Mouse (Mus musculus) heart, adult 9 months (tissue): ENCODE measurements around the gene Cacnb2.

Source experiments
- DNase-seq, 2 experiments: peaks; one replicate each; pipeline ENCODE4 v3.0.0; 2022; ENCODE audit warnings: low spot score in 2 of 2

Gene Cacnb2

DNA sequence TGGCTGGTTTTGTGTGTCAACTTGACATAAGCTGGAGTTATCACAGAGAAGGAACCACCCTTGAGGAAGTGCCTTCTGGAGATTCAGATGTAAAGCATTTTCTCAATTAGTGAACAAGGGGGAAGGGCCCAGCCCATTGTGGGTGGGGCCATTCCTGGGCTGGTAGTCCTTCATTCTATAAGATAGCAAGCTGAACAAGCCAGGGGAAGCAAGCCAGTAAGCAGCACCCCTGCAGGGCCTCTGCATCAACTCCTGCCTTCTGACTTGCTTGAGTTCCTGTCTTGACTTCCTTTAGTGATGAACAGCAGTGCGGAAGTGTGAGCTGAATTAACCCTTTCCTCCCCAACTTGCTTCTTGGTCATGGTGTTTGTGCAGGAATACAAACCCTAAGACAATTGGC, 260.1 kb downstream of the Cacnb2 start:
- no peak for DNase-seq

DNA sequence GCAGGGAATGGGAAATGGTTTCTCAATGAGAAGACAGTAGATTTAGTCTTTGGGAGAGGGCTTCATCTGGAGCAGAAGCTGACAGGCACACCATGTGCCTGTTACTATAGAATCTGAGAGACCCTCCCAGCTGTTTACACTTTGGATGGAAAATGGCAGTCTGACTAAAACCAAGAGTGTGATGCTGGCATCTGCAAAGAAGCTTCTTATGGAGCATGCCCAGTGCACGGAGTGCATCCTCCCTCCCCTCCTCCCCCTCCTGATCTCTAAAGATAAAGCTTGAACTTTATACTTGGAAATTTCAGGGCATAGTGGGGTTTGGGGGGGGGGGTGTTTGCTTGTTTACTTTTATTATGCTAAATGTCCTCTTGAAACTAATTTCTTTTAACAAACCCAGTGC, 270.2 kb downstream of the Cacnb2 start:
- DNase-seq: no peak

DNA sequence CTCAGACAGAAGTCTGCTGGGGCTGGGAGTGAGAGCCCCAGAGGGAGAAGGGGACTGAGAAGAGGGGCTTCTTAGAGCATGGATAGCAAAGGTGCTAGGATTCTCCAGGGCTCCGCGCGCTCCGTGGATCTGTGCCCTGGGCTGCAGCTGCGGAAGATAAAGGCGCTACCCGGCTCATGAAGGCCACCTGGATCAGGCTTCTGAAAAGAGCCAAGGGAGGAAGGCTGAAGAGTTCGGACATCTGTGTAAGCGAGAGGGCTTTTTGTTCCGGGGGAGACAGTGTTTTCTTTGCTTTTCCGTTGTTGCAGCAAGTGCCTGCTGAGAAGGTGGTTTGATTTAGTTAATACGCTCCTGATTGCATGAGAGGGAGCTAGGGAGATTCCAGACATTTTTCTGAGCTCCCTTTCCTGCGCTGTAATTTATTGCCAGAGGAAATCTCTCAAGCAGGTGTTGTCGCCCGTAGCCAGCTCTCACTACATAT, 270.9 kb downstream of the Cacnb2 start:
- DNase-seq: no peak

DNA sequence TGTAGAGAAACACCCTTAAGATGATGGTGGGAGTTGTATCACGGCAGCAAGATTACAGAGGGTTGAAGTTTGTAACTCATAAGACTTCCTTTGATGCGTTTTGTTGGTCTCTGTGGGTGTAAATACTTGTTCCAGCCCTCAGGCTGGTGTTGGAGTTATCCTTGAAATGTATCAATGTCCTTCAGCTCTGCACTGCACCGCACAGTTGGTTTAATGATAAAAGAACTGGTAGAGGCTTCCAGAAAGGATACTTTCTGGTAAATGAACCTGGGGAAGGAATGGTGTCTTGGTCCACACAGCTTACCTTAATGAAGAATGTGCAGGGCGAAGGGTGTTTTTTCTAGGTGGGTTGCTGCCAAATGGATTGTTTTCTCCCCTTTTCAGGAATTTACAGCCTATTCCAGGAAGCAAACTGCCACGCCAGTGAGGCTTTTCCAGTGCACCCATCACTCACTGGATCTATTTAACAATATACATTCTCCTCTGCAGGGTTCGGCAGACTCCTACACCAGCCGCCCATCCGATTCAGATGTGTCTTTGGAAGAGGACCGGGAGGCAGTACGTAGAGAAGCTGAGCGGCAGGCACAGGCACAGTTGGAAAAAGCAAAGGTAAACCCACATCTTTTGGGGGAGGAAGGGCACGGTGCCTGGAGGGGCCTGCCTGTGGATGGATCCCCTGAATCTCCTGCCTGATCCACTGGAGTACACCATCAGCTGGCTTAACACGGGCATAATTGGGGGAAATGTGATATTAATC, 271.6 kb downstream of the Cacnb2 start:
- no peak for DNase-seq

DNA sequence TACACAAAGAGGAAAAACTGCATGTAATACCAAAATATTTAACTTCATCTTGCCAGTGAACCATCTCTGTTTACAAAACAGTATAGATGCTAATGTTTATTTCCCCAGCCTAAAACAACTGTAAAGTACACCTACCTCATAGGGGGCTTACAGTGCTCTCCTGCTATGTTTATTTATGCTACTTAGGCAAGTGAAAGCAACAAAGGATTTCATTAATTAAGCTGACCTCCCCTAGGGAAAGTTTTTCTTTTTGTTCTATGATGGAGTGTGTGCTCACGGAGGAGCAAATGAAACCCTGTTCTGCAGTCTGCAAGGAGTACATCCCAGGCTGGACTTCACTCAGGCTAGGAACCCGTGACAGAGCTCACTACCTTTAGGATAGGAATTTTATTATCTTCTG, 272.2 kb downstream of the Cacnb2 start:
- DNase-seq: no peak

DNA sequence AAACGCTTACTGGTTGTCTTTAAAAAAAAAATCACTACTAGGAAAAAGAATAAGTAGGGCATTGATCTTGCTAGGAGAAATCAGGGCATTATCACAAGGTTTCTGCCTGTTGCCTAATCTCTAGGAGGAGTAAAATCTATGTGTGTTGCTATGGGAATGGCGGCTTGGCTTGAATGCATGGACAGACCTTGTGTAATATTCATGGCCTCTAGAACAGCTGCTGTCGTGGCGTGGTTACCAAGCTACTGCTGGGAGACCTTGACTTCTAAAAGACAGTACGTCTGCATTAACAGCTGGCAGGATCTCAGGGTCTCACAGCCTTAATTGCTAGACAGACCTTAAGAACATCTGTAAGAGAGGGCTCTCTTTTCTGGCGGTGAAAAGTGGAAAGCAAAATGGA, 272.7 kb downstream of the Cacnb2 start:
- no peak for DNase-seq

DNA sequence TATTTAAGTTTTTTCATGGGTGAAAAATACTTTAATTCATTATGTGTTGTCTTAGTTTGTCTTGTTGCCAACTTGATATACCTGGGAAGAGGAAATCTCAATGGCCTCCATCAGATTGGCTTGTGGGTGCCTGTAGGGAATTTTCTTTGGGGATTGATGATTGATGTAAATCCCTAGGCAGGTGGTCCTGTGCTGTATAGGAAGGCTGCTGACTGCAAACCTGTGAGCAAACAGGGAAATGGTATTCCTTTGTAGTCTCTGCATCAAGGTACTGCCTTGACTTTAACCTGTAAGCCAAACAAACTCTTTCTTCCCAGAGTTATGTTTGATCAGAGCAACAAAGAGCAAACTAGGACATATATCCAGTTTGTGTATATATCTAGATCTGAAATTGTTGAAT, 276.1 kb downstream of the Cacnb2 start:
- DNase-seq: no peak

DNA sequence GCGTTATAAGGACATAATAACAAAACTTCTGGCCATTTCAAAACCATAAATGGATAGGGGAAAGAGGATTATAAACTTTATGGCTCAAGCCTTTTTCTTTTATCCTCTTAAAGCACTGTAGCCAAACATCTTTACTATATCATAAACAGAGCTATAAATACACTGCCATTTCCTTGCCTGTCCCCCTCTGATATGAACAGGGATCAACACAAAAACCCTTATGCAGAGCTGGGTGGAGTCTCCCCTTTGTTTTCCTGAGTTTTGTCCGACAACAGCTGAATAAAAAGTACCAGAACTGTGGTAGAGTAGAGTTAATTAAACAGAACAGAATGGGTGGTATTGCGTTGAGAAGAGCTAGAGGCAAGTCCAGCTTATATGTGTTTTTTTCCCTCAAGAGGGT, 280.6 kb downstream of the Cacnb2 start:
- DNase-seq: no peak

DNA sequence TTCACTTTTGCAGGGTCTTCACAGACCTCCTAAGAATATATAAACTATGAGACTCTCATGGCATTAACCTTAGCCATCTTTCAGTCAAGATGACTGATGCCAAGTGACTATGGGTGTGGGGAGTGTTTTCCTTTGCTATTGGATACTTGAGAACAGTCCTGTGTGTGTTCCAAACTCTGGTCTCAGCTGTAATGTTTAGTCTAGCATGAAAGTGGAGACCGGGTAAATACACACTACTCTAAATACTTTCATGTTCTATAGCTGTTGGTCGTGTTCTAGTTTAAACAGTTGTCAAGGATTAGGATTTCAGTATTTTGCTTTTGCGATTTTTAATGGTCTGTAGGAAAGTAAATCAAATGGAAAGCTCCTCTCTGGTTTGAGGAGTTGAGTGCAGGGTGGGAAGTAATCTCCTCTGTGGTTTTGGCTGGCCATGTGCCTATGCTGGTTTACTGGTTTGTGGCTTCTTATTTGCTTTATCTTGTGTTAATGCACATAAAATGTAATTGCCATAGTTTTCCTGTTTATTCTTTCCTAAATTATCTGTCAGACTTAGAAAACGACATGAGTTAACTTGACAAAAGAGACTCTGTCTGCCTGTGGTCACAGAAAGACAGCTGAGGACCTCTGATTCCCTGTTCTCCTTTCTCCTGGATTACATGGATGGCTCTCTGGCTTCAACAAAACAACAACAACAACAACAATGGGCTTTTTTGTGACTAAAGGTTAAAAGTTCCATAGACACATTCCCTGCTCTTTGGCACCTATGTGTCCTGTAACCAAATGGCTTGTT, 285.7 kb downstream of the Cacnb2 start:
- DNase-seq: no peak

DNA sequence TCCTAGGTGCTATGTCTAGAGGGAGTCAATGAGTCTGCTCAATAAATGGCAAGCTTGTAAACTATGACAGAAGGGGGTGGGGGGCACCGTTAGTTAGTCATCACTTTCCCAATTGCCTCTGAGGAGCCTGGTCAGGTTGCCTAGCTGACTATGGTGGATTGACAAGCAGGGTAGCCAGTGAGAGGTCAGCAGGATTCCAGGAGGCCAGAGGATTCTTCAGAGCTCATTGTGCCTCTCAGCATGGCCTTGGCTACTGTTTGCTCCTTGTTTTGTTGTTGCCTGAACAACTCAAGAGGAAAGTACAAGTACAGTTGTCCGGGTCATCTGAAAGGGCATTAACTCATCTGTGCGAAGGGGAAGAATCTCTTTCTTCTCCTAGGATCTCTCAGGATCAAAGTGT, 300.9 kb downstream of the Cacnb2 start:
- DNase-seq: no peak

DNA sequence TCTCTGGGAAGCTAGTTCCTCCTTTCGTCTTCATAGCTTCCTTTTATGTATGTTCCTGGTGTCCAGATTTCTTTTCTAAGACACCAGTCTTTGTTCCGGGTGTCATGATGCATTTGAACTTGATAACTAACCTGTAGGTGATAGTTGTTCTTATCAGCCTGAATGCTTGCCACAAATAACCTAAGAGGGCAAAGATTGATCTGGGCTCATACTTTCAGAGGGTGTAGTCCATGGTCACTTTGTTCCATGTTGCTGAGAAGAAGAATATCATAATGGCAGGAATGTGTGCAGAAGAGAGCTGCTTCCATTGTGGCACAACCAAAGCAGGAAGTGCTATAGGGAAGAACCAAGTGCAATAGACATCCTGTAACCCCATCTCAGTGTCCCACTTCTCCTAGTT, 302.0 kb downstream of the Cacnb2 start:
- DNase-seq: no peak

DNA sequence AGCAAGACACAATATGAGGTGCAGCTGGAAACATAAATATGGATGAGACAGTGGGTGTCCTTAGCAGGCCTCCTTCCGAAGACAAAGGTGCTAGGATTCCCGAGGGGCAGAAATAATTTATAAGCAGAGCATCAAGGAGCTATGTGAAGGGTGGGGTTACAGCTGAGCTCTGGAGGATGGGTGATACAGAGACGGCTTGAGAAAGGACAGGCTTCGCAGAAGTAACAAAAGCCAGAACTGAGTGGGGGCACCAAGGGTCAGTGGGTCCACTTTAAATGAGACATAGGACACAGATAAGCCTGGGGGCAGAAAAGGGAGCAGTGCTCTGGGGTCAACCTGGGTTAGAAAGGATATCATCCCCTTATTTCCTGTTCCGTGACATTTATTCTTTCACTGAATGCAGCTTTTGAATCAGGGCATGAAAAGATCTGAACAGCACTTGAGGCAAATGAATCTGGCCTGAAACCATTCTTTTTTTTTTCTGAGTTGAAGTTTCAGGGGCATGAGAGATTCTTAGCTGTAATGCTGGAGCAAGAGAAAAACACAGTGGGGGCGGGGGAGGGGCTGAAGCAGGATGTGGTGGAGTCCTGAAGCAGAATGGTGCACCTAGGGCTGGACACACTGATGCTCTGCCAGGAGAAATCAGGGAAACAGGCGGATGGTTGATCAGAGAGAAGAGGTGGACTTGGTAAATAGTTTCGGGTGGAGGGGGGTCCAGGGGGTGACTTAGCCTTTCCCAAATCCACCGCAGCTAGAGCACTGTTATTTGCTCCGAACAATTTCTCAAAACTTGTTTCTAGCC, 304.4 kb downstream of the Cacnb2 start:
- DNase-seq: no peak

DNA sequence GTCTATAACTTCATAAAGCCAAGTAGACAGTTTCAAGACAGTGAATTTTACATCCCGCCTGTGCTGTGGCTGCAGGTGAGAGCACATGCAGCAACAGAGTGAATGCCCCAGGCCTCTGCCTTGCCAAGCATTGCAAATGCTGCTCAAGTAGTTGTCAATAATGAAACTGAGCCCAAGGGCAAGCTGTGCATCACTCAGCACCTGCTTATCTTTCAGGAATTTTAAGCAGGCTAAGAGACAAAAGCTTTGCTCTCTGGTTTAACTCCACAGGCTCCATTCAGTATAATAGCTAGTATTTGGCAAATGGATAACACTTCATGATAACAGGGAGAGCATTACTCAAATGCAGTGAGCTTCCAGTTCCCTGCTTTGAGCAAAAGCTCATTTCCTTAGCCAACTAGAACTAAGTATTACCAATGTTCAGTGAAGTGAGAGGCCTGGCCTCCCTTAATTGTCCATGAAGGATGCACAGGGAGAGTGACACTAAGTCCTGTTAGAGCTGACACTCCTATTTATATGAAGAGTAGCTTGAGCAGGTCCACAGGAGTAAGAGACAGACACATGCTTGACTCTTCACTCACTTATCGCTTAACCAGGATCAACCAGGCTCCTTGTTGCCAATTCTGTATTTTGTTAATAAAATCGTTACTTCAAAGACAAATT, 314.8 kb downstream of the Cacnb2 start:
- peak; percentile 22 to 61 for DNase-seq

DNA sequence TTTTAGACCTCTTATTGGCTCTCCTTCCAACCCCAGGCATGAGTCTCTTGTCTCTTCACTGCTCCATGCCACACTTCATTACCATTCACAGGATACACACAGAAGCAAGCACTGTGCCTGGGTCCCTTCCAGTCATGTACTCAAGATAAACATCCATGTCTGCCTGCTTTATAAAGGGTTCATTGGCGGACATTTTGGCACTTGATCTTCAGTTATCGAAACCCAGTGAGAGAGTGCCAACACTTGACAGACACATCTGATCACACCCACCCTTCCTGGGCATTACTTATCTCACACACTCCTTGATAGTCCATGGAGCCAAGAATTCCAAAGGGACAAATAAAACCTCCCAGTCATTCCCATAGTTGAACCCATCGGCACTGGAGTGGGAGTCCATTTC, 327.0 kb downstream of the Cacnb2 start:
- peak; percentile 55 to 73 for DNase-seq

DNA sequence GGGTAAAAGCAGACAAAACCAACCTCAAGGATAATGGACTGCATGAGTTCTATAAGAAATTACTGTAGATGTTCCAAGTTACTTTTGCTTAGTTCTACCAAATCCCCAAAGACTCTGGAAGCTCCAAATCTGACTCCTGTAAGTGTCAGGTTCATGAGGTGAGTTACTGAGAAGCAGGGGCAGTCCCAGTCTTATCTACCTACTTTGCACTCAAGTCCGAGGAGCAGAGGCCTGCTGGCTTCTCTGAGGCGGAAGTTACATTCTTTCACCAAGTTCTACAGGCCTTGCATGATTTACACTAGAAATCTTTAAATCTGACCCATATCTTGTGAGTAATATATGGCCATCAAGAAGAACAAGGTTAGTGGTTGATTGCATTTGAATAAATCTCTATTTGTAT, 329.1 kb downstream of the Cacnb2 start:
- no peak for DNase-seq

DNA sequence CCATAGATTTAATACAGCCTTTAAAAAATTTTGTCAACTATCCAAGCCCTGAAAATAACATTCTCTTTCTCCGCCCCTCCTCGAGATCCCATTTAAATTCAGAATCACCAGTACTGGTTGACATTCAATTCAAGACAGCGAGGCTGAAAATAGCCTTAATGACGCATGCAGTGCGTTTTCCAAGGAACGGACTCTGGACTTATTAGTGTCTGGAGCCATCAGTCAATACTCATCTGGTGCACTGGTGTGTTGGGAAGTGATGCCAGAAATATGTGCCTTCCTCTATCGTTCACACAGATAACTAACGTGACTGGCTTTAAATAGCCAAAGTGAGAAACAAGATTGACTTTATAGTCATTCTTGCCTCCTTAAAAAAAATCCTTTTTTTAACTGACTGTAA, 333.6 kb downstream of the Cacnb2 start:
- peak; percentile 42 to 70 for DNase-seq

DNA sequence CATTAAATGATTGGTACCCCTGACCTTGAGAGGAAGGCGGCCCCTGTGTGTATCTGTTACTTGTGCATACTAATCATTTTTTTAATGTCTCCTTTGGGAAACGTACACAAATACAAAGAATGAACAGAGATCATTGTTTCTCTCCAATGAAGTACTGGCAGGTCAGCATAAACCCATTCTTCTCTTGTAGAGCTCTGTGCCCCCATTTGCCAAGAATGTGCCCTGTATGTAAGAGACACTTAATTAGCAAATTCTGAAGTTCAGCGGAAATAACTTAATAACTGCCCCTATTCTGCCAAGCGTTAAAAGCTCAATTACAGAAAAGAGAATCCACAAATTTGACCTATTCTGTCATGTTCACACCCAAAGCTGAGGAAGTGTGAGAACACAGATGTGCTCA, 339.4 kb downstream of the Cacnb2 start:
- DNase-seq: no peak

DNA sequence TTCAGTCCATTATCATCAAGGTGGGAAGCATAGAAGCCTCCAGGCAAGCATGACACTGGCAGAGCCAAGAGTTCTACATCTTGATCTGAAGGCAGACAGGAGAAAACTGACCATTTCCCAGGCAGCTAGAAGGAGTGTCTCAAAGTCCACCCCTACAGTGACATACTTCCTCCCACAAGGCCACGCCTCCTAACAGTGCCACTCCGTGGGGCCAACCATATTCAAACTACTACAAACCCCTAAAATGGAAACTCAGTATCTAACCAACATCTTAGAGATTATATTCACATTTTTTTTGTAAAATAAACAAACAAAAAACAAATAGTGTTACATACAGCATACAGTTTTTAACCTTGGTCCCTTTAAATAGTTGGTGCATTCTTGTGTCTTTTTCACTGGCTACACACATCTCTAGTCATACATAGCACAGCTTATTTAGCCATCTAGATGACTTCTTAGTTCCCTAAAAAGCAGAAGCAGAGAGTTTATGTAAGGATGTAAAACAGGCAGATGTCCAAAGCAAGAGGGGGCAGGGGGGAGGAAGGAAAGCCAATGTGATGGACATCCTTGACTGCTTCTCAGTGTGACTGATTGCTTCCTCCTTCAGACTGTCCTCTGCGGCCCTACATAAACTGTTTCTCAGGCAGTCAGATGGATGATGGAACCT, 340.9 kb downstream of the Cacnb2 start:
- DNase-seq: no peak

DNA sequence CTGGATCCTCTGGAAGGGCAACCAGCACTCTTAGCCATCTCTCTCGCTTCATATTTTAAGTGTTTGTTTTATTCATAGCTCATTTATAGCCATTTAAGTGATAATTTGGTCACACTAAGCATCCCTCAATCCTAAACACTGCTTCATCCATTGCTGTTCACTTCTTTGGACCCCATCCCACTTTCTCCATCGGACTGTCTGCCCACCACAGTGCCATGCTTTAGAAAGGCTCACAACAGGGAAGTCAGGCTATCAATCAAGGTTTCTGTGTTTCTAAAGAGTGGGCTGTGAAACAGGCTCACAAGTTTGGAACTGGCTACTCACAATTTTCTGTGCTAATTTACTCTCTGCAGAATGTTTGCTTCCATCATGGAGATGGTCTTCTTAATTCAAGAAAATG, 350.2 kb downstream of the Cacnb2 start:
- DNase-seq: no peak

DNA sequence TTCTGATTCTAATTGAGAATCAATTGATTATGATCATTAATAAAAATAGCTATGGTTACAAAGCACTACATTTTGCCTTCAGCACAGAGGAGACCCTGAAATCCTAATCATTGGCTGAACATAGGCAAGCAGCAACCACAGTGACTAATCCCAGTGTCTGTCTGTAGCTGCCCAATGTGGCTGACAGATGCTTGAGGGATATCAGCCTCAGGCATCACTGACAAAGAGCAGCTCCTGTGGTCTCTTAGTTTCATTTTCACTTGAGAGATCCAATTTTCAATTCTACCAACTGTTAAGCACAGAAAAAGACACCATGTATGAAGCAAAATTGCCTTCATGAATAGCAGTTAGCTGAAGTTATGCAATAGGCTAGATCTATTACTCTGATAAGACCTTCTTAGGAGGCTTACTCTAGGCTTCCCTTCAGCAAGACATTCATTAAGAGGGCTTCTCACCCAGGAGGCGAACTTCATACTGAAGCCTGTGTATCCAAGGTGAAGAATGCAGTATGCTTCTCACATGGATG, 358.1 kb downstream of the Cacnb2 start:
- no peak for DNase-seq

DNA sequence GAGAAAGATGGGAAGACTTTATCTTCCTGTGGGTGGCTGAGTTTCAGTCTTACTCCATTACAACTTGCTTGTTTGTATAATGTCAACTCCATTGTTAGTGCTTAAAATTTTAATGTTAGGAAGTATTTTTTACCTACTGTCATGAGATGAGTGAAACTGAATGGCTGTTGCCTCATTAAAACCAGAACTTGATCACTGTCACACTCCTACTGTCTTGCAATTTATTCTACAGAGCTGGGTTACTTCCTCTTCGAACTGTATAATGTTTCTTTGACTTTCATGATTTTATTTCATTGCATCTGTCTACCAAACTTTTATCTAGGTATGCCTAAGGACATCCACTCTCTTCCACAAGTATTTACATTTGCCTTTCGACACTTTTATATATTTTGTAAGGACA, 358.6 kb downstream of the Cacnb2 start:
- DNase-seq: no peak
